Mouse (Mus musculus) myocyte (in vitro differentiated cells): ENCODE measurements at regions not wholly inside any gene's neighbourhood (a gene's known extent, or its start where the extent isn't known, plus 50 kb on each side); places are given as distances from the start of the nearest gene placed in this dataset.

Source experiments
- CEBPB ChIP-seq: IDR thresholded peaks from 2 replicates; pipeline ENCODE4 v1.6.1; 2011; ENCODE audit warnings: mild to moderate bottlenecking, moderate library complexity; ENCODE audit not compliant: poor library complexity, insufficient read depth, severe bottlenecking
- E2F4 ChIP-seq: IDR thresholded peaks from one replicate; pipeline ENCODE4 v1.6.1; 2011; ENCODE audit warnings: mild to moderate bottlenecking, control low read depth, moderate library complexity; ENCODE audit not compliant: insufficient read depth
- MYOG ChIP-seq, 3 experiments: IDR thresholded peaks; one replicate each; pipeline ENCODE4 v1.6.1; 2011; ENCODE audit warnings: control low read depth in 2 of 3, low read depth in 2 of 3, mild to moderate bottlenecking in 2 of 3; ENCODE audit not compliant: insufficient read length in 2 of 3, control insufficient read depth in 1 of 3, insufficient read depth in 1 of 3
- POLR2A ChIP-seq: IDR thresholded peaks from one replicate; pipeline ENCODE4 v1.6.1; 2011; ENCODE audit warnings: low read depth, mild to moderate bottlenecking, control low read depth, moderate library complexity; ENCODE audit not compliant: insufficient read length
- TCF3 ChIP-seq: IDR thresholded peaks from one replicate; pipeline ENCODE4 v1.6.1; 2011; ENCODE audit warnings: low read depth, control low read depth; ENCODE audit not compliant: insufficient read length

DNA sequence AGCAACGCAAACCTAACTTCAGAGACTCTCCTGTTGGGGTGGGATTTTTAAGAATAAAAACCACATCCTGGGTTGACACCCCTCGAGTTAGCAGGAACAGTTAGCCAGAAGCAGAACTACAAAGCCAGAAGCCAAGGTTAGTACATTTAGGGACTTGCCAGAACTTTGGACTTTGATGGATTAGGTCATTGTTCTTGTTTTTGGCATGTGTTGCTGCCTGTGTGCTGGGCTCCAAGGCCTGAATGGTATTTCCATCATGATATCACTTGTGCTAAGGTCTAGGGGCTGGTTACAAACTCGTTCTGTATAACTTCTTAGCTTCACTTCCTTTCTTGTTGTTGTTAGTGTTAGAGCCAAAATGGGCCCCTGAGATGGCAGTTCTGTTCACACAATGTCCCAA, 338.8 kb upstream of the 5930422O12Rik start:
- TF ChIP-seq MYOG (IDR thresholded peaks at IDR 0.05; ENCODE audit: control insufficient read depth in 1 of 3, insufficient read depth in 1 of 3, insufficient read length in 2 of 3, low read depth in 2 of 3) (no peak), CEBPB (no peak), E2F4 (no peak), POLR2A (no peak), TCF3 (no peak)
